Mouse (Mus musculus): Measurements from ENCODE around the gene 4933411K16Rik.

The 4933411K16Rik gene

GRCm38 (mm10) chr19:42051948-42052347 is at the start of gene 4933411K16Rik:
Gene 4933411K16Rik, plus strand, starts transcription at chr19:42052248.
- DNase-seq (ENCODE audit: low spot score) = no peak

DNA sequence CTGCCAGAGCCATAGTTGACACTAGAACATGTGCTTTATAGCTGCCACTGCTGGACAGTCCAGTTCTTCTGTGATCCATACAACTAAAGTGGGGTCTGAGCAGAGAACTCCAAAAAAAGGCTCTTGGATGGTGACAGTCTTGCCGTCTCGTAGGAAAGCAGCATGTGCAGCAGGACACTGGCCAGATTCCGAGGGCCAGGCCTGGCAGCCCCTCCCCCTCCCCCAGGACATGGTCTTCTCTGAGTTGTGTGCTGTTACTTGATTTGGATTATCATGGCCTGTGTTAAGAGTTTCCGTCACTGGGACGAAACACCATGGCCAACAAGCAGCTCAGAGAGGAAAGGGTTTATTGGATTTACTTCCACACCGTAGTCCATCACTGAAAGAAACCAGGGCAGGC is 47.8 kb upstream of the 4933411K16Rik start:
- DNase-seq (ENCODE audit: low spot score) = no peak

DNA sequence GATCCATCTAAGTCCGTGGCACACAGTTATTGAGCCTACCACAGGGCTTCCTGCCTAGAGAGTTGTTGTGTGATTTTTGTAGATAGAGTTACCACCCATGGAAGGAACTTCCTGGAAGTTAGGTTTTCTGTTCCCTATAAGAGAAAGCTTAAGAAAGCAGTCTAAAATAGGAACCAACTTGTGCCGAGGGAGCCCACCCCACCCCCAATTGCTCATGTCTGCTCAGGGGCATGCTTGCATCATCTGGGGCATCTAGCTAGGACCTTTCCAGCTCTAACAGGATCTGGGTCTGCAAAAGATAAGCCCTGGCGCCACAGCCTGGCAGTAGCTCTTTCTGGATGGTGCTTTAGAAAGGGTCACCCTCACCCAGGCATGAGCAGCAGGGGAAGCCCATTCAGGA is 46.4 kb upstream of the 4933411K16Rik start:
- no peak for DNase-seq (ENCODE audit: low spot score)

GRCm38 (mm10) chr19:42006568-42006967 is 45.5 kb upstream of the 4933411K16Rik start:
- DNase-seq (ENCODE audit: low spot score) = no peak

DNA sequence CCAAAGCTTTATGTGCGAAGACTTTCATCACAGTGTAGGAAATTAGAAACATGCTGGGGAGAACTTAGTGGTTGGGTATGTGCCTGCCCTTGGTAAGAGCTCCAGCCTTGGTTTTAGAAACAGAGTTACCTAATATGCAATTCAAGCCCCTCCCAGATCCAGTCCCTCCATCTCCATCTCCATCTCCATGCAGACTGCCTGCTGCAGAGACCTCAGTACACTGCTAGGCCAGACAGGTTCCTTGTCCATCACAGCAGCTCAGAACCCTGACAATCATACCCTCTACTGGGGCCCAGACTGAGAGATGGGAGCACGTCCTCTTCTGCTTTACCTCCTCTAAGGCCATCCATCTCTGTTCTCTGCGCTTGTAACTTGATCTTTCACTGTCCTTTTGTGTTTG is 43.5 kb upstream of the 4933411K16Rik start:
- DNase-seq (ENCODE audit: low spot score) = peak; percentile 30

- no peak for DNase-seq (ENCODE audit: low spot score)
Observed at GRCm38 (mm10) chr19:42009067-42009466, 43.0 kb upstream of the 4933411K16Rik start.

- DNase-seq (ENCODE audit: low spot score) = no peak
Observed at GRCm38 (mm10) chr19:42010436-42010835, 41.6 kb upstream of the 4933411K16Rik start.

DNA sequence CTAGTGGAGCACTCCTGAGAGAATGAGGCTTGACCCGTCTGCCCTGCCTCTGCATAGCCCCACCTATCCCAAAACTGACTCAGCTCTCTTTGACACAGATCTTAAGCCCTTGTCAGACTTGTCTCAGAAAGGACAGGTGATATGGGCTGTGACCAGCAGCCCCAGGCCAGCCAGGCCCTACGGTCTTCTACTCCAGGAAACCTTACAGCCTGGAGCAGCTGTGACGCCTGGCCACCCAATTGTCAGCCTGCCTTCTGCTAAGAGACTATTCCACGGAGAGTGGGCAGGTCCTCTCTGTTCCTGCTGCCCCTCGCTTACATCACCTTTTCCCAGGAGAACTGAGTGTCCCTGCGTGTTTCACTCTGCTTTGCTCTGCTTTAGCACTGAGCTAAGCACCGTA is 40.9 kb upstream of the 4933411K16Rik start:
- DNase-seq (ENCODE audit: low spot score) = no peak

DNA sequence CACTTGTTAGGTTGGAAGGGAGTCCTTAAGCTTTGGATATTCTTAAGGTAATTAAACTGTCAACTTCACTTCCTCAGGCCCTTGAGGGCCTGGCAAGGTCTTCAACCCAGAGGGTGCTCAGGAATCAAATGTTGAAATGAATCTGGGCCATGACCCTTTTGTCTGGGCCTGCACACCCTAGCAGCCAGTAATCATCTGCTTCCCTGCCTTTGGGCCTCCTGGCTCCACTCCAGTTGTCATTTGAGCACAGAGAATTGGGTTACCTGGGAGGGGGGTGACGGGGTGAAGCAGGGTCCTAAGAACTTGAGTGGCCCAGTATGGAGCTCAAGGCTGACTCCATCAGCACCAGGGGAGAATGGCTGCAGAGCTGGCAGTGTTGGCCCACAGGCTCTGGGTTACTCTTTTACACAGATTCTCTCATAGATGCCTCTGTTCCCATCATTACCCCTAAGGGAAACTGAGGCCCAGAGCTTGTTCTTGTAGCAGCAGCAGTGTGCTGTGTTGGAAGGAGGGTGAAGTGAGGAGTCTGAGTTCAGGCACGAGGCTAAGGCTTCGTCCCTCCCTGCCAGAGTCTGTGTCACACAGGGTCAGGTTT is 37.7 kb upstream of the 4933411K16Rik start:
- no peak for DNase-seq (ENCODE audit: low spot score)

- no peak for DNase-seq (ENCODE audit: low spot score)
Observed at GRCm38 (mm10) chr19:42015001-42015400, 37.0 kb upstream of the 4933411K16Rik start.

DNA sequence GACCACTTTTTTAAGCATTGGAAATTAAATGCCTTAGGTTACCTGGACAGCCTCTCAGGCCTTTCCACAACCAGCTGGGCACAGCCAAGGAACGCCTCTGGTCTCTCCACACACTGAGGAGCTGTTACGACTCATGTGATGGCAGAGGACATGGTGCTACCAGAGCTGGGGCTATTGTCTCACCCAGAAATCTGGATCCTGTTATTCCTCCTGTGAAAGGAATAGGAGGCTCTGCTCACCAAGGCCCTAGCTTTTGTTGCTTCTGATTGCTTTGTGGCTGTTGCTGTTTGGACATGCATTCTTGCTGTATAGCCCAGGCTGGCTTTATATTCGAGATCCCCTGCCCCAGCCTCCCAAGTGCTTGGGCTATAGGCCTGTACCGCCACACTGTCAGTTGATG is 35.8 kb upstream of the 4933411K16Rik start:
- DNase-seq (ENCODE audit: low spot score) = peak; percentile 42

GRCm38 (mm10) chr19:42016840-42017239 is 35.2 kb upstream of the 4933411K16Rik start:
- no peak for DNase-seq (ENCODE audit: low spot score)

DNA sequence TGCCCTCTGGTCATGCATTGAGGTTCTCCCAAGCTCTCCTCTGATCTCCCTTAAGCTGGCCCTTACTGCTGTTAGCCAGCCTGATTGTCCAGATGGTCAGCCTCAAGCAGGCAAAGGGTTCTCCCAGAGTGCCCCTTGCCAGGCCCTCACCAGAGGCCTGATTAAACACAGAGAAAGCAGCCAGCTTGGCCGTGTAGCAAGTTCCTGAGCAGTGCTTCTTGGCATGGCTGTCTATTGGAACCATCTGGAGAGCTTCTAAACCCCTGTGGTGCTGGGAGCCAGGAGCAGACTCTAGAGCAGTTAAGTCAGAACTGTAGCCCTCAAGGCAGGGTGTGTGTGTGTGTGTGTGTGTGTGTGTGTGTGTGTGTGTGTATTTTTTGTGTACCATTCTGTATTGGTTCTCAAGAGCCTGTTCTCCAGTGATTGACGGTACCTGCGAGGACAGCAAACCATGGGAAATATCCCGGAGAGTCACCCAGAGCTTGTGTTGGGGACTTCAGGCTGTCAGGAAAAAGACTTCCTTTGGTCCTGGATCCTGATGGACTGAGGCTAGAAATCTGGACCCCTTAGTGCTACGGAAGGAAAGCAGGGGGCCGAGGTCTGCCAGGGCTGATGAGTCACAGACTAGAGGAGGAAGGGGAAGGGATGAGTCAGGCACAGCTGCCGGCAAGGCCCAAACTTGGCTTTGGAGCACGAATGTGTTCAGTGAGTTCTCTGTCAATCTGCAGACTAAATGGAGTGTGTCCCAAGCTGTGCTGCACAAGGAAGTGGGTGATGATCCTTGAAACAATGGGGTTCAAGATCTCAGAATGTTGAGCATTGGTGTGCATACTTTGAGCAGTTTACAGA is 34.4 kb upstream of the 4933411K16Rik start:
- DNase-seq (ENCODE audit: low spot score) = peak; percentile 98

- no peak for DNase-seq (ENCODE audit: low spot score)
Observed at GRCm38 (mm10) chr19:42019011-42019522, 33.0 kb upstream of the 4933411K16Rik start.

DNA sequence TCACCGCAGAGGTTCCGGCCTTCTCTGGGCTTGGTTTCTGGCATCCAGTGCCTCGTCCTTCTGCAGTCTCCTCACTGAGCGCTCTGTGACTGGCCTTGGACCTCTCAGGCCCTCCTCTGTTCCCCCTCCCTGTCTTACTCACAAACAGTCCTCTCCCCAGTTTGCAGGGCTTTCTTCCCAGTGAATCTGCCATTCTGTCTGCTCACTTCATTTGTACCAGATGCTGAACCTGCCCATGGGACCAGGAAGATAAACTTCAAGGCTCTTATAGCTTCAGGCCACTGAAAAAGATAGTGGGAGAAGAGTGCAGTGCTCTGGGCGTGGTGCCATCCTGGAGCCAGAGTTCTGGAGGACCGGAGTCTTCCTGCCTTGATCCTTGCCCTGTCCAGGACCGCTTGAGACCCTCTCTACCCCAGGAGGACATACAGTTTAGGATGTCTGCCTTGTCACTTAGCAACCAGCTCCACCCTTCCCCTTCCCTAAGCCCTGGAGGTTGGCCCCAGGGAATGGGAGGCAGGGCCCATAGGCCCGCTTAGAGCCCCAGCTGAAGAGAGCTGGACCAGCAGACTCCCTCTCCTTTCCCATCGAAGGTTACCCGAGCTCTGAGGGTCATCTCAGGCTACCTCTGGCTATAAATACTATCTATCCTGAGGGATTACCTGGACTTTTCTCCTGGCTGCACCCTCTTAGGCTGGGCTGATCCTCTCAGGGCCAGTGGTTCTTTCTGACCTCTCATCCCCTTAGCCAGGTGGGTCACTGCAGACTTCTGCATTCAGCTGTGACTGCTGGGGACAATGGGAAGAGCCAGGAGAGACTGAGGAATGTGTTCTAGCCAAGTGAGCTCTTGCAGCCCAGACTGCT is 30.1 kb upstream of the 4933411K16Rik start:
- no peak for DNase-seq (ENCODE audit: low spot score)

- DNase-seq (ENCODE audit: low spot score) = no peak
Observed at GRCm38 (mm10) chr19:42022542-42022848, 29.6 kb upstream of the 4933411K16Rik start.

DNA sequence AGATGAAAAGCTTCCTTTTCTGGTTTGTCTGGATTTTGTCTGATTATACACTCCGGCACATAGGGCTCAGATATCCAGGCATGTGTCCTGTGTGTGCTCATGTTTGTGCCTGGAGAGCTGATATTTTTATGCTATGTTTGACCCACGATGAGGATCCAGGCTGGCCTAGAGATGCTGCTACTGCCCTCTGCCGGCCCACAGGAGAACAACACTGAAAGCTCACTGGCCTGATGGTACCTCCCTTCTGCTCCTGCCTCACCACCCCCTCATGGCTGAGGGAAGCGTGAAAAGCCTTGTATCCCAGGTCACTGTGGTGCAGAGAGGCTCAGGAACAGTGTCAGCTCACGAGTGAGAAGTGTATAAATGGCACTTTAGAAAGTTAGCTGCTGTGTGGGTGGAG is 25.9 kb upstream of the 4933411K16Rik start:
- DNase-seq (ENCODE audit: low spot score) = peak; percentile 89

- DNase-seq (ENCODE audit: low spot score) = no peak
Observed at GRCm38 (mm10) chr19:42031112-42031511, 20.9 kb upstream of the 4933411K16Rik start.

DNA sequence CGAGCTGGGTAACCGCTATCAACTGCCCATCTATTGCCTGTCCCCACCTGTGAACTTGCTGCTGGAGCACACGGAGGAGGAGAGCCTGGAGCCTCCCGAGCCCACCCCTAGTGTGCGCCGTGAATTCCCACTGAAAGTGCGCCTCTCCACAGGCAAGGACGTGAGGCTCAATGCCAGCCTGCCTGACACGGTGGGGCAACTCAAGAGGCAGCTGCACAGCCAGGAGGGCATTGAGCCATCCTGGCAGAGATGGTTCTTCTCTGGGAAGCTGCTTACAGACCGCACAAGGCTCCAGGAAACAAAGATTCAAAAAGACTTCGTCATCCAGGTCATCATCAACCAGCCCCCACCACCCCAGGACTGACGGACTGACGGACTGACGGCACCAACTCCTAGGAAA is 18.4 kb upstream of the 4933411K16Rik start:
- DNase-seq (ENCODE audit: low spot score) = no peak

DNA sequence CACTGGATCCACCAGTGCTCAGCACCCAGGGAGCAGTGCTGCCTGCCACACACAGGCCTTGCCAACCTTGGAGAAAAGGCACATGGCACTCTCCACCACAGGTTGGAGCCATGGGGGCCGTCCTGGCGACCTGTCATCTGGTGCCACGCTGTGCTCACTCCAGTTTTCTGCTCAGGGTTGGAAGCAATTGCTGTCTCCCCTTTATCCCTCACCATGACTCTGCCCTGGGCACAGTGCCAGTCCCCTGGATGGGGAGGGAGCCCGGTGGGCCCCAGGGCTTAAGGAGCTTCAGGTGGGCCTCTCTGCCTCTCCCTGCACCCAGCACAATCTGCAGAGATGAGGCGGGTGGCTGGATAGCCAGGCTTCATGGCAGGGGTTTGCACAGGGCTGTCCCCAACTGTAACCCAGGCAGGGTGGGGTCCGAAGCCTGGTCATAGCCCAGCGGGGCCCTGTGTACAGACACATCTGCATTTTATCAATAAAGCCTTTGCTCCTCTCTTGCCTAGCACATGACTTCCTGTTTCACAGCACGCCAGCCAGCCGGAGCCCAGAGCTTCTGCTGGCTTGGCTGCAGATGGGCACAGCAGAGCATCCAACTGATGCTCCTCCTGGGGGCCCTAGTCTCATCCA is 17.8 kb upstream of the 4933411K16Rik start:
- no peak for DNase-seq (ENCODE audit: low spot score)

DNA sequence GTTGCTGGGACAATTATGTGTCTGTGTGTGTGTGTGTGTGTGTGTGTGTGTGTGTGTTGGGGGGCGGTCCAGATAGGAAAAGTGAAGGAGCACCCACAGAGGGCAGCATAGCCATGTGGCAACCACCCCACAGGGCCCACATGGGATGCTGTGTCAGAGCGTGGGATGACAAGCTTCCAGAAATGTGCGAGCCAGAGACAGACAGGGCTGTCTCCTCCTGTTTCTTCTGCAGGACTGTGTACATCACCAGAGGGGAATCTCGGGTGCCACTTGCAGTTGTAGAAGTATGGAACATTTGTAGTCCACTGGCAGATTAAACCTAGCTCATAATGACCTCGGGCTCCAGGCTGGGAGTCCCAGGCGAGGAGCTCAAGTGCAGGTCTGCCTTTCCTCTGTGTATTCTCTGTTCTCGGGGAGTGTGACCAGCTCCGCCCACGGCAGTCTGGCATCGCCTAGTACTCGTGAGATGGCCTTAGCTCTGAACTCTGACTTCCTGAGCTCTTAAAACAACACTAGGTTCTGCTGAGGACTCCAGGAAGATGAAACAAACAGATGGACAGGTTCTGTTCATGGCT is 17.1 kb upstream of the 4933411K16Rik start:
- DNase-seq (ENCODE audit: low spot score) = no peak
